Mouse (Mus musculus) adrenal gland, postnatal 36 days (tissue): Measurements from ENCODE around the gene Vmn1r46. TPM values are rescaled to one million over a fixed set of nuclear protein-coding genes. Genes with fewer than 3 reads are reported as not detected.
"Not testable (repeated sequence)": the region's sequence is repeated elsewhere in the genome, so short reads cannot be mapped to it uniquely, and the experiment has no call there.

Source experiments
- DNase-seq, 2 experiments: peaks; one replicate each; pipeline ENCODE4 v3.0.0; 2021; ENCODE audit warnings: mixed read lengths in 1 of 2
- long read RNA-seq, 2 experiments: library from polyadenylated mRNA; stranded (forward); transcript quantifications; one replicate each; pipeline ENCODE4 v2.0.0; 2021; ENCODE audit warnings: borderline sequencing depth in 2 of 2
- total RNA-seq, 2 experiments: library from RNA; stranded (reverse); gene quantifications; 2 replicates each; pipeline ENCODE4 v1.2.3; 2021

Vmn1r46 gene
- total RNA-seq, result not detected
- long read RNA-seq, experiment 1, result 0 reads
- long read RNA-seq, experiment 2, result 0 reads

- no peak for DNase-seq
These were observed at the start of gene Vmn1r46 for GRCm38 (mm10) chr6:89969013-89969412. Gene Vmn1r46, plus strand, starts transcription at chr6:89969313.

- DNase-seq, result not testable (repeated sequence)
These were observed 28.6 kb upstream of the Vmn1r46 start, which contains the start of gene Vmn1r45 for GRCm38 (mm10) chr6:89940498-89940897. Gene Vmn1r45, minus strand, starts transcription at chr6:89940598.

- DNase-seq, result no peak
These were observed 28.2 kb upstream of the Vmn1r46 start for GRCm38 (mm10) chr6:89940926-89941325.

- no peak for DNase-seq
These were observed 15.6 kb upstream of the Vmn1r46 start for GRCm38 (mm10) chr6:89953556-89953955.

GRCm38 (mm10) chr6:89966341-89966740 is 2.8 kb upstream of the Vmn1r46 start:
- DNase-seq, result no peak

- DNase-seq, result no peak
These were observed 16.9 kb downstream of the Vmn1r46 start for GRCm38 (mm10) chr6:89985989-89986388.

GRCm38 (mm10) chr6:90015847-90016246 is 46.7 kb downstream of the Vmn1r46 start, which contains the start of gene Vmn1r47:
Gene Vmn1r47, plus strand, starts transcription at chr6:90016147.
- DNase-seq, result not testable (repeated sequence)

Other genes starting within 250 kb of the Vmn1r46 start
- not detected for gene Vmn1r41, start 228.5 kb upstream of the Vmn1r46 start, total RNA-seq
- not detected for gene Vmn1r42, start 92.9 kb upstream of the Vmn1r46 start, total RNA-seq
- gene Vmn1r43, start 92.9 kb upstream of the Vmn1r46 start, total RNA-seq, result not detected
- not detected for gene Vmn1r44, start 85.7 kb upstream of the Vmn1r46 start, total RNA-seq
- gene Vmn1r45, start 28.7 kb upstream of the Vmn1r46 start, total RNA-seq, result not detected
- gene Vmn1r47, start 46.8 kb downstream of the Vmn1r46 start, total RNA-seq, result not detected
- not detected for gene Vmn1r48, start 67.5 kb downstream of the Vmn1r46 start, total RNA-seq
- not detected for gene Vmn1r49, start 109.2 kb downstream of the Vmn1r46 start, total RNA-seq
- gene Vmn1r50, start 132.1 kb downstream of the Vmn1r46 start, total RNA-seq, result not detected
- not detected for gene Vmn1r51, start 153.3 kb downstream of the Vmn1r46 start, total RNA-seq
- not detected for gene Vmn1r52, start 205.5 kb downstream of the Vmn1r46 start, total RNA-seq
- gene V1ra8, start 233.5 kb downstream of the Vmn1r46 start, total RNA-seq, result not detected